Mouse (Mus musculus): ENCODE data around the gene Men1.

- TF ChIP-seq POLR2A (IDR thresholded peaks at IDR 0.05; ENCODE audit: low read depth, low read length): no peak
- TF ChIP-seq CTCF (IDR thresholded peaks at IDR 0.05; ENCODE audit: extremely low read depth, insufficient read depth, insufficient read length, insufficient replicate concordance): peak; percentile 85
Measured at GRCm38 (mm10) chr19:6373539-6374400, 39.0 kb downstream of the Men1 start.
